Comparison of ENCODE assay signal across 25 mouse cellular contexts in genomic region chr11:79614880-79615279, GRCm38 (mm10). TPM values are rescaled to one million over a fixed set of nuclear protein-coding genes. Genes with fewer than 3 reads are reported as not detected.
DNase-seq lines count a peak whose midpoint lies in the region; ATAC-seq and TF ChIP-seq lines count a peak whose summit lies in the region.
"Had no signal": no experiment of that assay in that cellular context is flagged by ENCODE, and none has a peak within 500 bp of the region (broad histone marks: within the 10 kb centered on the region; RNA-seq: fewer than 3 reads in every experiment).

No protein-coding gene starts in this region.

- TF ChIP-seq EP300 in lung, postnatal 0 days (IDR thresholded peaks at IDR 0.05), result no peak

- no peaks in the 10 kb centered on the region for H3K9me3 ChIP-seq in heart, embryonic 11.5 days (replicated peaks; ENCODE audit: control insufficient read depth, low read length)
- no peaks in the 10 kb centered on the region for H3K9me3 ChIP-seq in lung, postnatal 0 days (ENCODE audit: low read length)
- H3K9me3 ChIP-seq: hindbrain, embryonic 13.5 days; intestine, embryonic 15.5 days; liver, embryonic 12.5 days; midbrain, embryonic 12.5 days had no signal

- peaks cover 12% of the 10 kb centered on the region for H3K4me1 ChIP-seq in heart, embryonic 11.5 days (ENCODE audit: control insufficient read depth, insufficient read depth, low read length)
- H3K4me1 ChIP-seq in lung, postnatal 0 days (ENCODE audit: insufficient read depth, low read depth, low read length), result no peaks in the 10 kb centered on the region

- no peak for DNase-seq in layer of hippocampus, adult 2 months (ENCODE audit: low spot score in 2 of 2)
- no peak for DNase-seq in layer of hippocampus, postnatal 36 days
- DNase-seq in CD8-positive naive resting alpha-beta T cell, adult 2 months (ENCODE audit: low read depth in 2 of 2, low spot score in 2 of 2), result peak; percentile 34 to 52
- DNase-seq in induced T-regulatory cell, adult 2 months (ENCODE audit: low read depth), result peak; percentile 78
- DNase-seq in thymus, postnatal 25 days, result peak; percentile 70
- DNase-seq in cerebellum, postnatal 36 days, result no peak
- no peak for DNase-seq in lung, postnatal 0 days (ENCODE audit: low spot score)
- DNase-seq: adrenal gland, postnatal 36 days; B cell, adult 2 months; cerebellum, adult 18-20 months; cerebellum, postnatal 25 days; gastrocnemius, postnatal 36 days; kidney, adult 9 months; layer of hippocampus, adult 9-11 months; lung, adult 2 months; lung, postnatal 36 days; right cerebral cortex, postnatal 25 days had no signal

- H3K27me3 ChIP-seq in heart, embryonic 11.5 days (ENCODE audit: control insufficient read depth, insufficient read depth, low read length), result 0 out of 2 replicates have a peak, but pooled peaks cover 8% of the 10 kb centered on the region
- H3K27me3 ChIP-seq in lung, postnatal 0 days (replicated peaks; ENCODE audit: insufficient read depth, low read length), result no peaks in the 10 kb centered on the region
- H3K27me3 ChIP-seq: hindbrain, embryonic 13.5 days; intestine, embryonic 15.5 days had no signal

- H3K4me2 ChIP-seq in heart, embryonic 11.5 days, result no peak overlapping the region
- no peak overlapping the region for H3K4me2 ChIP-seq in lung, postnatal 0 days (replicated peaks; ENCODE audit: low read depth, low read length)
- H3K4me2 ChIP-seq: hindbrain, embryonic 13.5 days; intestine, embryonic 15.5 days; liver, embryonic 12.5 days; midbrain, embryonic 12.5 days had no signal

- peak overlapping the region; percentile 71 for H3K27ac ChIP-seq in layer of hippocampus, adult 2 months
- H3K27ac ChIP-seq in heart, embryonic 11.5 days (ENCODE audit: low read depth, low read length), result no peak overlapping the region
- no peak overlapping the region for H3K27ac ChIP-seq in lung, postnatal 0 days (ENCODE audit: low read length)
- H3K27ac ChIP-seq: intestine, embryonic 15.5 days; liver, embryonic 12.5 days; midbrain, embryonic 12.5 days; stomach, postnatal 0 days had no signal

- WGBS in heart, embryonic 11.5 days (ENCODE audit: insufficient replicate concordance), result 81% methylated on average over 3 of the region's 3 CpGs
- 83% methylated on average over 3 of the region's 3 CpGs for WGBS in lung, postnatal 0 days

- ATAC-seq in heart, embryonic 11.5 days (replicated peaks; ENCODE audit: insufficient number of reproducible peaks, low FRiP score, low TSS enrichment), result no peak
- no peak for ATAC-seq in lung, postnatal 0 days
- ATAC-seq: forebrain, embryonic 14.5 days; intestine, embryonic 15.5 days; liver, embryonic 12.5 days had no signal

- H3K36me3 ChIP-seq in heart, embryonic 11.5 days (ENCODE audit: control insufficient read depth, insufficient read depth, low read length), result no peaks in the 10 kb centered on the region
- H3K36me3 ChIP-seq in lung, postnatal 0 days (ENCODE audit: insufficient read depth, low read length), result no peaks in the 10 kb centered on the region
- H3K36me3 ChIP-seq: intestine, embryonic 15.5 days; liver, embryonic 12.5 days; midbrain, embryonic 12.5 days had no signal

- no peak overlapping the region for H3K4me3 ChIP-seq in layer of hippocampus, adult 2 months
- H3K4me3 ChIP-seq in heart, embryonic 11.5 days (ENCODE audit: low read depth, low read length), result no peak overlapping the region
- H3K4me3 ChIP-seq in lung, postnatal 0 days (ENCODE audit: low read depth, low read length), result no peak overlapping the region
- H3K4me3 ChIP-seq: hindbrain, embryonic 13.5 days; intestine, embryonic 15.5 days; liver, embryonic 12.5 days; midbrain, embryonic 12.5 days had no signal

- TF ChIP-seq CTCF in layer of hippocampus, adult 2 months (conservative IDR thresholded peaks at IDR 0.05), result no peak
- TF ChIP-seq CTCF in lung, postnatal 0 days (IDR thresholded peaks at IDR 0.05), result no peak

- H3K9ac ChIP-seq in heart, embryonic 11.5 days (ENCODE audit: low read depth, low read length), result no peak overlapping the region
- H3K9ac ChIP-seq in lung, postnatal 0 days (replicated peaks; ENCODE audit: low read depth), result no peak overlapping the region
- H3K9ac ChIP-seq: hindbrain, embryonic 13.5 days; intestine, embryonic 15.5 days; liver, embryonic 12.5 days; midbrain, embryonic 12.5 days had no signal

RNA-seq across cellular contexts. Expression of gene Rab11fip4, which starts 23.9 kb away (rescaled TPM):
- total RNA-seq in layer of hippocampus, adult 2 months (2021), result 100 to 1,000 TPM; 163 to 168 TPM
- 100 to 1,000 TPM; 169 to 172 TPM for total RNA-seq in layer of hippocampus, postnatal 36 days (2021)
- polyA plus RNA-seq in heart, embryonic 11.5 days (2014; fragmentation: Nextera tagmentation; extraction: Ambion mirVana), result 0.42 and 0.73 TPM in 2 replicates
- polyA plus RNA-seq in lung, postnatal 0 days (2015; fragmentation: Nextera tagmentation; extraction: Ambion mirVana), result 0.74 and 1.1 TPM in 2 replicates
- polyA plus RNA-seq: heart, postnatal 0 days had no signal

Comparison
In these comparisons a context has a peak if more than half of its experiments do, and no peak if none do; other contexts are left out.
1. DNase-seq: peak in CD8-positive naive resting alpha-beta T cell, adult 2 months (2 of 2), induced T-regulatory cell, adult 2 months (single experiment) and thymus, postnatal 25 days (single experiment); none in layer of hippocampus, adult 2 months (0 of 2), layer of hippocampus, postnatal 36 days (0 of 2), cerebellum, postnatal 36 days (0 of 2) and lung, postnatal 0 days (single experiment).